28 mouse cellular contexts compared by ENCODE assay signal in the genomic region with DNA sequence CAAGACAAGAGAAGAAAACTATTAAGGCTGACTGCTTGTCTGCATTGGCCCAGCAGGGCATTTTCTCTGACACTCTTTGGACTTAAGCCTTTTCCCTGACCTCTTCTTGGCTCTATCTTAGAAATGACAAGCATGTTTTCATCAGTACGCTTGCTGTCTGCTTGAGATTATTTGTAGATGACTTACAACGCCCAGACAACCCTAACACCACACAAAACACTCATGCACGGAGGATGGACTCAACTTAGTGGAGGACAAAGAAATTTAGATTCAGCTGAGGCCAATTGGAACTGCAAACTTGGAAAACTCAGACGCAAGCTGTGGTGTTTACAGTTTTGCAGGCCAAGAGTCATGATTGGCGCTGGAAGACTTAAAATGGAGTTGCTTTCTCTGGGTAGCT. TPM values are rescaled to one million over a fixed set of nuclear protein-coding genes. Genes with fewer than 3 reads are reported as not detected.
DNase-seq lines count a peak whose midpoint lies in the region; ATAC-seq and TF ChIP-seq lines count a peak whose summit lies in the region.
"Had no signal": no experiment of that assay in that cellular context is flagged by ENCODE, and none has a peak within 500 bp of the region (broad histone marks: within the 10 kb centered on the region; RNA-seq: fewer than 3 reads in every experiment).

No protein-coding gene starts in this region.

- 42% methylated on average over 5 of the region's 5 CpGs for WGBS in hindbrain, postnatal 0 days
- 80% methylated on average over 5 of the region's 5 CpGs for WGBS in hindbrain, embryonic 11.5 days

- DNase-seq in gastrocnemius, adult 18-20 months (ENCODE audit: low spot score): peak; percentile 18
- DNase-seq in gastrocnemius, postnatal 10 days: no peak
- DNase-seq in hindbrain, postnatal 0 days (ENCODE audit: low spot score): peak; percentile 56
- DNase-seq in hindbrain, embryonic 11.5 days (ENCODE audit: low spot score): no peak
- peak; percentile 15 for DNase-seq in NIH3T3 (ENCODE audit: low read depth)
- peak; percentile 28 for DNase-seq in lung, postnatal 14 days
- DNase-seq in embryo, embryonic 10 days (ENCODE audit: low spot score): no peak
- DNase-seq in spleen, postnatal 10 days (ENCODE audit: low spot score in 2 of 2): no peak
- DNase-seq: cerebellum, adult 18-20 months; right cerebral cortex, postnatal 25 days had no signal

- H3K36me3 ChIP-seq in hindbrain, postnatal 0 days (ENCODE audit: insufficient read depth, low read length): no peaks in the 10 kb centered on the region
- H3K36me3 ChIP-seq in hindbrain, embryonic 11.5 days (ENCODE audit: control insufficient read depth, insufficient read depth, low read length): no peaks in the 10 kb centered on the region
- H3K36me3 ChIP-seq: forebrain, embryonic 12.5 days; G1E; heart, embryonic 15.5 days; hindbrain, embryonic 10.5 days; limb, embryonic 13.5 days; liver, embryonic 15.5 days; midbrain, embryonic 13.5 days had no signal

- ATAC-seq in hindbrain, postnatal 0 days: peak; percentile 39
- ATAC-seq in hindbrain, embryonic 11.5 days (ENCODE audit: low FRiP score): no peak
- ATAC-seq: midbrain, embryonic 13.5 days had no signal

- no peaks in the 10 kb centered on the region for H3K27me3 ChIP-seq in hindbrain, postnatal 0 days (ENCODE audit: insufficient read depth, low read length)
- no peaks in the 10 kb centered on the region; the same call in 1 of the 2 replicates for H3K27me3 ChIP-seq in hindbrain, embryonic 11.5 days (ENCODE audit: control insufficient read depth, insufficient read depth, low read length)
- H3K27me3 ChIP-seq: forebrain, embryonic 12.5 days; heart, embryonic 15.5 days; limb, embryonic 13.5 days; liver, embryonic 15.5 days; midbrain, embryonic 13.5 days had no signal

- H3K9ac ChIP-seq in hindbrain, postnatal 0 days (replicated peaks; ENCODE audit: low read length): no peak overlapping the region
- no peak overlapping the region for H3K9ac ChIP-seq in hindbrain, embryonic 11.5 days (ENCODE audit: low read depth, low read length)
- H3K9ac ChIP-seq: forebrain, embryonic 12.5 days; heart, embryonic 15.5 days; limb, embryonic 13.5 days; liver, embryonic 15.5 days; midbrain, embryonic 13.5 days had no signal

- H3K4me3 ChIP-seq in hindbrain, postnatal 0 days (ENCODE audit: low read length): no peak overlapping the region
- no peak overlapping the region for H3K4me3 ChIP-seq in hindbrain, embryonic 11.5 days (ENCODE audit: low read depth, low read length)
- H3K4me3 ChIP-seq: forebrain, embryonic 12.5 days; heart, embryonic 15.5 days; hindbrain, embryonic 10.5 days; limb, embryonic 13.5 days; liver, embryonic 15.5 days; midbrain, embryonic 13.5 days; myocyte had no signal

- H3K4me2 ChIP-seq in hindbrain, postnatal 0 days (ENCODE audit: low read depth, low read length): no peak overlapping the region
- H3K4me2 ChIP-seq in hindbrain, embryonic 11.5 days (replicated peaks; ENCODE audit: low read depth, low read length): no peak overlapping the region
- H3K4me2 ChIP-seq: forebrain, embryonic 12.5 days; heart, embryonic 15.5 days; limb, embryonic 13.5 days; liver, embryonic 15.5 days; midbrain, embryonic 13.5 days had no signal

- H3K27ac ChIP-seq in hindbrain, postnatal 0 days: peak overlapping the region; percentile 48; the same call in 1 of the 2 replicates
- no peak overlapping the region for H3K27ac ChIP-seq in hindbrain, embryonic 11.5 days (ENCODE audit: low read depth, low read length)
- H3K27ac ChIP-seq: forebrain, embryonic 12.5 days; heart, embryonic 15.5 days; hindbrain, embryonic 10.5 days; limb, embryonic 13.5 days; liver, embryonic 15.5 days; midbrain, embryonic 13.5 days had no signal

- no peaks in the 10 kb centered on the region for H3K9me3 ChIP-seq in hindbrain, postnatal 0 days (ENCODE audit: low read length)
- no peaks in the 10 kb centered on the region for H3K9me3 ChIP-seq in hindbrain, embryonic 11.5 days (ENCODE audit: control insufficient read depth, low read length)
- H3K9me3 ChIP-seq: forebrain, embryonic 12.5 days; G1E; heart, embryonic 15.5 days; hindbrain, embryonic 10.5 days; limb, embryonic 13.5 days; liver, embryonic 15.5 days had no signal

- H3K4me1 ChIP-seq in hindbrain, postnatal 0 days (ENCODE audit: insufficient read depth, low read length): peaks cover 8% of the 10 kb centered on the region
- no peaks in the 10 kb centered on the region for H3K4me1 ChIP-seq in hindbrain, embryonic 11.5 days (replicated peaks; ENCODE audit: control insufficient read depth, insufficient read depth, low read length)

- peak; percentile 4; the same call in 1 of the 2 replicates for TF ChIP-seq CTCF in hindbrain, postnatal 0 days (IDR thresholded peaks at IDR 0.05; ENCODE audit: low read depth)

RNA-seq across cellular contexts. Expression of a gene that starts 34.7 kb away (rescaled TPM):
- total RNA-seq in gastrocnemius, adult 18-20 months (2021): not detected
- 1 to 10 TPM in 1 of 2 experiments, under 1 TPM in 1; 0.95 to 2.3 TPM for total RNA-seq in gastrocnemius, postnatal 10 days (2021)
- total RNA-seq in hindbrain, postnatal 0 days (2014; rRNA removed): not detected in 2 replicates
- polyA plus RNA-seq in hindbrain, postnatal 0 days (2015; fragmentation: Nextera tagmentation; extraction: Ambion mirVana): not detected in 2 replicates
- not detected in 2 replicates for polyA plus RNA-seq in hindbrain, embryonic 11.5 days (2014; fragmentation: Nextera tagmentation; extraction: Ambion mirVana)
- total RNA-seq: adrenal gland, postnatal 4 days; G1E; granulocyte monocyte progenitor cell, adult 5-6 weeks; layer of hippocampus, postnatal 14 days; left cerebral cortex, postnatal 14 days; megakaryocyte, adult 5-6 weeks had no signal
- polyA plus RNA-seq: embryonic facial prominence, embryonic 11.5 days; forebrain, embryonic 12.5 days; G1E; hindbrain, embryonic 10.5 days; intestine, embryonic 14.5 days; kidney, embryonic 16.5 days; limb, embryonic 13.5 days; liver, embryonic 15.5 days; midbrain, embryonic 13.5 days; neural tube, embryonic 14.5 days; spleen, adult 2 months had no signal

RNA-seq across cellular contexts. Expression of a gene that starts 49.6 kb away (rescaled TPM):
- not detected for total RNA-seq in gastrocnemius, adult 18-20 months (2021)
- total RNA-seq in gastrocnemius, postnatal 10 days (2021): under 1 TPM; 0.25 to 0.45 TPM
- 0.10 and 0.97 TPM in 2 replicates for total RNA-seq in hindbrain, postnatal 0 days (2014; rRNA removed)
- 0.39 and 0.68 TPM in 2 replicates for polyA plus RNA-seq in hindbrain, postnatal 0 days (2015; fragmentation: Nextera tagmentation; extraction: Ambion mirVana)
- 0.31 and 0.42 TPM in 2 replicates for polyA plus RNA-seq in hindbrain, embryonic 11.5 days (2014; fragmentation: Nextera tagmentation; extraction: Ambion mirVana)
- total RNA-seq: granulocyte monocyte progenitor cell, adult 5-6 weeks; megakaryocyte, adult 5-6 weeks had no signal
- polyA plus RNA-seq: forebrain, embryonic 12.5 days; G1E; intestine, embryonic 14.5 days had no signal

Comparison
In these comparisons a context has a peak if more than half of its experiments do, and no peak if none do; other contexts are left out.
1. DNase-seq: peak in gastrocnemius, adult 18-20 months (single experiment), hindbrain, postnatal 0 days (single experiment), NIH3T3 (single experiment) and lung, postnatal 14 days (single experiment); none in gastrocnemius, postnatal 10 days (single experiment), hindbrain, embryonic 11.5 days (single experiment), embryo, embryonic 10 days (single experiment) and spleen, postnatal 10 days (0 of 2).